Mouse (Mus musculus) hindbrain, embryonic 11.5 days (tissue): ENCODE measurements around the gene Cip2a. TPM values are rescaled to one million over a fixed set of nuclear protein-coding genes. Genes with fewer than 3 reads are reported as not detected.
A peak's percentile ranks its signal among the peaks of the same experiment; 100 is the strongest.

Source experiments
- ATAC-seq: fragments of 200-750 bp; cut with Nextera tagmentation; 2 replicates; pipeline ENCODE4 v1.8.0; 2017; ENCODE audit warnings: mild to moderate bottlenecking, moderate TSS enrichment, moderate library complexity; ENCODE audit not compliant: low FRiP score
- DNase-seq: peaks from one replicate; pipeline ENCODE4 v3.0.0-alpha.2; 2015; ENCODE audit warnings: low spot score
- H3K27ac ChIP-seq: fragments of 300-500 bp; sonication (generic); 2 replicates; pipeline ENCODE4 v1.5.1; 2014; ENCODE audit warnings: mild to moderate bottlenecking, low read depth, low read length
- H3K27me3 ChIP-seq: fragments of 300-500 bp; sonication (generic); 2 replicates; pipeline ENCODE4 v1.6.1; 2014; ENCODE audit warnings: mild to moderate bottlenecking, low read length, moderate library complexity, mixed read lengths; ENCODE audit not compliant: control insufficient read depth, insufficient read depth
- H3K36me3 ChIP-seq: fragments of 300-500 bp; sonication (generic); 2 replicates; pipeline ENCODE4 v1.6.1; 2014; ENCODE audit warnings: mild to moderate bottlenecking, low read length, moderate library complexity, mixed read lengths; ENCODE audit not compliant: control insufficient read depth, insufficient read depth
- H3K4me1 ChIP-seq: fragments of 300-500 bp; sonication (generic); replicated peaks from 2 replicates; pipeline ENCODE4 v1.6.1; 2014; ENCODE audit warnings: low read length, mixed read lengths; ENCODE audit not compliant: control insufficient read depth, insufficient read depth
- H3K4me2 ChIP-seq: fragments of 300-500 bp; sonication (generic); replicated peaks from 2 replicates; pipeline ENCODE4 v1.6.1; 2014; ENCODE audit warnings: mild to moderate bottlenecking, low read depth, low read length
- H3K4me3 ChIP-seq: fragments of 300-500 bp; sonication (generic); 2 replicates; pipeline ENCODE4 v1.5.1; 2014; ENCODE audit warnings: low read depth, low read length
- H3K9ac ChIP-seq: fragments of 300-500 bp; sonication (generic); 2 replicates; pipeline ENCODE4 v1.6.1; 2014; ENCODE audit warnings: low read depth, low read length
- H3K9me3 ChIP-seq: fragments of 300-500 bp; sonication (generic); 2 replicates; pipeline ENCODE4 v1.6.1; 2016; ENCODE audit warnings: low read length; ENCODE audit not compliant: control insufficient read depth
- WGBS: fragments of 180-500 bp; shearing (Covaris S2); extraction: QIAGEN DNeasy Blood & Tissue Kit; methylation state at CpG from one replicate; pipeline ENCODE4 v1.1.7; 2014; 5-methylcytosine and 5-hydroxymethylcytosine counted together
- polyA plus RNA-seq: library from polyadenylated mRNA; unstranded; fragments of >200 nt; fragmentation: Nextera tagmentation; extraction: Ambion mirVana; gene quantifications from 2 replicates; pipeline ENCODE4 v1.2.1, GENCODE M21; 2014

The Cip2a gene
- polyA plus RNA-seq, 1 experiment from 2014 or later, result 44.3 TPM

DNA sequence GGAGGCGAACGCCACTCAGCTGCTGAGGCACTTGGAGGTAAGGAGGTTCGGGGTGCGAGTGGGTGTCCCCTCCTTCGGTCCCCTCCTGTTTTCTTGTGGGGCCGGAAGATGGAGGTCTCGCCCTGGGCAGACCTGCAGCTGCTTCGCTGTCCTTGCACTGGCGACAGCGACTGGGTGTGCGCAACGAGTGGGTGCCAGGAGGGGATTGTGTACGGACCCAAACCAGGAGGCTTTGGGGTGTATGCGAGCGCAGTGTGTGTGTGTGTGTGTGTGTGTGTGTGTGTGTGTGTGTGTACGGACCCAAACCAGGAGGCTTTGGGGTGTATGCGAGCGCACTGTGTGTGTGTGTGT lies 333 bp downstream of the Cip2a start:
- DNase-seq (no peak), ATAC-seq (no peak; the same call in 1 of the 2 replicates)
- peak overlapping the region; percentile 71 for H3K4me2 ChIP-seq
- H3K27ac ChIP-seq, result no peak overlapping the region
- no peaks in the 10 kb centered on the region for H3K27me3 ChIP-seq
- peaks cover 2% of the 10 kb centered on the region; the same call in 1 of the 2 replicates for H3K4me1 ChIP-seq
- H3K9me3 ChIP-seq, result no peaks in the 10 kb centered on the region
- peak overlapping the region; percentile 67 for H3K4me3 ChIP-seq
- WGBS, result 2% methylated on average over 16 of the region's 18 CpGs
- H3K36me3 ChIP-seq, result no peaks in the 10 kb centered on the region
- H3K9ac ChIP-seq, result peak overlapping the region; percentile 70

DNA sequence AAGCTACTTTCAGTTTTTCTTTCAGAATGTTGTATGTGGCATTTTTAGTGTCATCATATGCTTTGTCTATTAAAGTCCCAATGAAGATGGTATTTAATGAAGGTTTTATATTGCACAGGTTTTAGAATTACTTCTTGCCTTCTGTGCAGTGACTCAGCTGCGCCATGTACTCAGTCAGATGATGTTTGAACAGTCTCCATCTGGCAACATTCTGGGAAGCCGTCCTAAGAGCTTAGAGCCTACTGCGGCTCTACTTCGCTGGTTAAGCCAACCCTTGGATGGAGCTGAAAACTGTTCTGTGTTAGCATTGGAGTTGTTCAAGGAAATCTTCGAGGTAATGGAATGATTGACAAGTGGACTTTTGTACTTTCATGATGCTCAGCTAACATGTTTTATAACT lies 10.2 kb downstream of the Cip2a start:
- Histone ChIP-seq H3K4me3 (no peak overlapping the region), H3K36me3 (no peaks in the 10 kb centered on the region), H3K4me2 (no peak overlapping the region), H3K4me1 (no peaks in the 10 kb centered on the region), H3K27ac (no peak overlapping the region), H3K9ac (no peak overlapping the region), H3K27me3 (no peaks in the 10 kb centered on the region), H3K9me3 (no peaks in the 10 kb centered on the region)
- DNase-seq, result no peak
- 95% methylated on average over 5 of the region's 5 CpGs for WGBS
- no peak for ATAC-seq

DNA sequence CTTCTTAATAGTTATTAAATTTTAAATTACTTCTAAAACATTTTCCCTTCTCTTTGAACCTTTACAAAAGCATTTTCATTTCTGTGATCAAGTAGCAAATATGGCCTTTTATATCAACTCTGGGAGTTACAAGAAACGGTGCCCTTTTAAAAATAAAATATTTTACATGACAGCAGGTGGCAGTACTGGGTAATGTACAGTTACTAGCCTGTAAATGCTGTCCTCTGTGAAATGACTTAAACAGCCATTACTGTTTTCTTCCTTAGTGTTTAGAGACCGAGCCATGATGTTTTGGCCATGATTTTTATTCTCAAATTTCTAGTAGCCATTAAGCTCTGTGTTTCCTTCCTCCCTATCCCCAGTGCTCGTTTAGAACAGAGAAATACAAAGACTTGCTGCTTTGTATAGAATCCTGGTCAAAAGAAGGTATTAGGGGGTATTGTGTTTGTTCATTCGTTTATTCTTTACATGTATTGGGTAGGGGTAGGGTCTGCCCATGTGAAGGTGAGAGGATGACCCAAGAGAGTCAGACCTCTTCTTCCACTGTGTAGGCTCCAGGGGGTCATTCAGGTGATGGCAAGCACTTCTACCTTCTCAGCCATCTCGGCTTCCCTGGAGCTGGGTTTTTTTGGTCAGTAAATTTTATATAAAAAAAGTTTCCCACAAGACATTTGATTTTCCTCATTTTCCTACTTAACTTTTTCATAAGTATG lies 22.8 kb downstream of the Cip2a start:
- ATAC-seq, result no peak
- 78% methylated on average over 5 of the region's 5 CpGs for WGBS

DNA sequence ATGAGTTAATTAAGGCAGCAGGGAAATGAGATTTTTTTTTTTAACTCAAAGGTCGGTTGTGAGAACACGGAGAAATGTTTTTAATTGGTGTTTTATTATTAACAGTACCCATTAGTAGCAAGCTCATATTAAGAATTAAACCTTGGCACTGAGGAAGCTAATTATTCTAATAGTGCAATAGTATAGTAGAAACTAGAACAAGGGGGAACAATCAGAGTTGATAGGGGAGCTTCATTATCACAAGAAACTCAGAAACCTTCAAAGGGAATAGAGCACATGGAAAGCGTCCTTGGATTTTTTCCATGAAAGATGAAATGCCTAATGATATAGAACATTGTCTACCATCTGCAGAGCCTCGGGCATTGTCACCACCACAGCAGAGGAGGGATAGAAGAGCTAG lies 41.9 kb downstream of the Cip2a start:
- ATAC-seq (no peak), DNase-seq (no peak)
- WGBS, result 92% methylated on average over 4 of the region's 4 CpGs
- Histone ChIP-seq H3K9ac (no peak overlapping the region), H3K4me2 (no peak overlapping the region), H3K36me3 (no peaks in the 10 kb centered on the region), H3K9me3 (no peaks in the 10 kb centered on the region), H3K27me3 (no peaks in the 10 kb centered on the region), H3K27ac (no peak overlapping the region), H3K4me3 (no peak overlapping the region), H3K4me1 (no peaks in the 10 kb centered on the region)

More for the DNA sequence above, 22.8 kb downstream of the Cip2a start:
- no peak overlapping the region for H3K27ac ChIP-seq
- no peak overlapping the region for H3K4me2 ChIP-seq
- DNase-seq, result peak; percentile 18
- H3K4me1 ChIP-seq, result no peaks in the 10 kb centered on the region
- H3K9me3 ChIP-seq, result no peaks in the 10 kb centered on the region
- H3K9ac ChIP-seq, result no peak overlapping the region
- no peaks in the 10 kb centered on the region for H3K27me3 ChIP-seq
- H3K36me3 ChIP-seq, result no peaks in the 10 kb centered on the region
- no peak overlapping the region for H3K4me3 ChIP-seq

DNA sequence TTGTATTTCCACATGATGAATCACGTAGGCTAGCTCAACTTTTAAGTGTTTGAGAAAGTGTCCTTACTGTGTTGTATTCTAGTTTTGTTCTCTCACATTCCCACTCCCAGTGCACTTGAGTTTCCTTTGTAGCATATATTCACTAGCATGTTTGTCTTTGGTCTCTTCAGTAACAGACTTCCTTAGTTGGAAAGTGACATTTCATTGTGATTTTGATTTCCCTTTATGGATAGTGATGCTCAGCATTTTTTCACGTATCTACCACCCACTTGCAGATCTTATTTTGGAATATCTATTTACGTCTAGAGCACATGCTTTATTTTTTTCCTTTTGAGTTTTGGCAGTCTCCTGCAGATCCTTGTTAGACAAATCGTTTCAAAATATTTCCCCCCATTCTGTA lies 43.8 kb downstream of the Cip2a start:
- no peak for ATAC-seq
- Histone ChIP-seq H3K27ac (no peak overlapping the region), H3K36me3 (no peaks in the 10 kb centered on the region), H3K27me3 (no peaks in the 10 kb centered on the region), H3K9me3 (no peaks in the 10 kb centered on the region), H3K4me3 (no peak overlapping the region), H3K9ac (no peak overlapping the region), H3K4me2 (no peak overlapping the region), H3K4me1 (no peaks in the 10 kb centered on the region)
- 82% methylated on average over 4 of the region's 4 CpGs for WGBS
- DNase-seq, result no peak

DNA sequence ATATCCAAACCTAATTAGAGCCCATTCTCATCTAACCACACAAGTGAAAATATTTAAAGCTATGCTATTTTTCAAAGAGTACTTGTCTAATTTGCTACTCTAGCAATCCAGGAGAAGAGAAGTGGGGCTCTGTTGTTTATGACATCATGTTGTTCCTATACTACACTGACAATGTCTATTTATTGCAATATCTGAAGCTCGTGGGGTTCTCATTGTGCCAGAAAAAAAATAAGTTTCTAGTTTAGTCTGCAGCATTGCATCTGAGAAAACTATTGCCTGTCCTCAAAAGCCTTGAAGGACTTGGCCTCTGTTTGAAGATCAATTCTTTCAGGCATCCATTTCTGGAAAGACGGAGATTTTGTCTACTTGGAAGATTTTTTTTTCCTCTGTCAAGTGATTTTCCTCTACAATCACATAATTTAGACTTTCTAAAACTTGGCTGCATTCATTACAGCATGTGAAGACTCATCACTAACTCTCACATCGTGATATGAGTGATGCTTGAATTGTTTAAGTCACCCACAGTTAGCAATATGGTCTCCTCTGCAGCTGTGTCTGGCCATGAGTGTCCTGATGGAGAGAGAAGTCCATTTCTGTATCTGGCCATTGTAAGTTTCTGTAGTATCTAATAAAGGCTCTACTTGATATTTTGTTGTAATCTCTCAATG lies 46.7 kb downstream of the Cip2a start:
- Histone ChIP-seq H3K9ac (no peak overlapping the region), H3K4me2 (no peak overlapping the region), H3K27me3 (no peaks in the 10 kb centered on the region), H3K36me3 (no peaks in the 10 kb centered on the region), H3K4me1 (no peaks in the 10 kb centered on the region), H3K4me3 (no peak overlapping the region), H3K9me3 (no peaks in the 10 kb centered on the region), H3K27ac (no peak overlapping the region)
- ATAC-seq, result no peak
- 79% methylated on average over 3 of the region's 3 CpGs for WGBS
- DNase-seq, result no peak

DNA sequence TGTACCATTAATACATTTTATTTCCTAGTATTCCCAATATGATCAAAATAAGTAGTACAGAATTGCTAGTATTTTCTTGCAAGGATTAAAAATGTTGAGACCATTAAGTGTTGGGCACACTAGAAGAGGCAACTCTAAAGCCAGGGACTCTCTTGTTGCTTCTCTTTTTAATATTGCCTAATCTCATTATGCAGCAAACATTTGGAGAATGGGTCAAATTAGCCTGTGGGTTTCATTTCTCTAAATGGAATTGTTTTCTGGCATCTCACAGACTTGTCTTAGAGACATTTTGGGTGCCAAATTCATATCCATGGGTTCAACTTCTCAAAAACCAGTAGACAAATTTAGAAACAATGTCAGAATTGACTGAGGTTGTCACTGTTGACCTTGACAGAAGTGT lies 55.2 kb downstream of the Cip2a start:
- no peaks in the 10 kb centered on the region for H3K27me3 ChIP-seq
- DNase-seq (no peak), ATAC-seq (no peak)
- H3K4me1 ChIP-seq, result no peaks in the 10 kb centered on the region
- no peaks in the 10 kb centered on the region for H3K36me3 ChIP-seq
- no peak overlapping the region for H3K4me3 ChIP-seq
- no peak overlapping the region for H3K27ac ChIP-seq
- no peaks in the 10 kb centered on the region for H3K9me3 ChIP-seq
- no peak overlapping the region for H3K4me2 ChIP-seq
- H3K9ac ChIP-seq, result no peak overlapping the region

DNA sequence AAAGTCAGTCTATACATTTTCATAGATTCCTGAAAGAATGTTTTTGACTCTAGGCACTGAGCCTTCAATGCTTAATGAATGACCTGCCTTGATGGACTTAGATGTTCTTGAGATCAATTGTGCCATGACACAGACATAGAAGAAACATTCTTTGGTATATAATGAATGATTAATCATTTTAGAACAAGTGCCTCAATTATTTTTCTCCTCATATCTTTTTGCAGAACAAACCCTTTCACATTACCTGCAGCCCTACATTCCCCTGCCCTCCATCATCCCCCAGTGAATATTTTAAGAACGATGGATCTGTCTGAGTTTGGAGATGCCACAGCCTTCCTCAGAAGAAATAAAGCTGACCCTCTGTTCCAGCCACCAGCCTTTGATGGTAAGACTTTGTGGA lies 63.2 kb downstream of the Cip2a start, which contains the start of gene Myh15:
Gene Myh15 (plus strand): TSS at position 301 of the 400 bp plus-strand sequence.
- 92% methylated on average over 1 of the region's 1 CpGs for WGBS
- H3K27me3 ChIP-seq, result no peaks in the 10 kb centered on the region
- H3K4me2 ChIP-seq, result no peak within 1 kb of the TSS
- H3K4me3 ChIP-seq, result no peak within 1 kb of the TSS
- H3K9ac ChIP-seq, result no peak within 1 kb of the TSS
- DNase-seq, result no peak
- H3K36me3 ChIP-seq, result no peaks in the 10 kb centered on the region
- ATAC-seq, result no peak
- H3K4me1 ChIP-seq, result no peaks in the 10 kb centered on the region
- H3K9me3 ChIP-seq, result no peaks in the 10 kb centered on the region
- H3K27ac ChIP-seq, result no peak within 1 kb of the TSS
